Mouse (Mus musculus) kidney, postnatal 0 days (tissue): Measurements from ENCODE around the gene Nek9. TPM values are rescaled to one million over a fixed set of nuclear protein-coding genes. Genes with fewer than 3 reads are reported as not detected.
"Not testable (repeated sequence)": the region's sequence is repeated elsewhere in the genome, so short reads cannot be mapped to it uniquely, and the experiment has no call there.

Experiments
- ATAC-seq: fragments of 200-750 bp; cut with Nextera tagmentation; replicated peaks from 2 replicates; pipeline ENCODE4 v1.8.0; 2017; ENCODE audit warnings: low read depth, moderate number of reproducible peaks, moderate TSS enrichment, moderate library complexity; ENCODE audit not compliant: low FRiP score
- DNase-seq: peaks from one replicate; pipeline ENCODE4 v3.0.0-alpha.2; 2016; ENCODE audit warnings: low spot score
- H3K27ac ChIP-seq: fragments of 300-500 bp; sonication (generic); 2 replicates; pipeline ENCODE4 v1.5.1; 2014; ENCODE audit warnings: mild to moderate bottlenecking
- H3K27me3 ChIP-seq: fragments of 300-500 bp; sonication (generic); 2 replicates; pipeline ENCODE4 v1.6.1; 2014; ENCODE audit warnings: low read length, mixed read lengths; ENCODE audit not compliant: insufficient read depth
- H3K36me3 ChIP-seq: fragments of 300-500 bp; sonication (generic); 2 replicates; pipeline ENCODE4 v1.6.1; 2014; ENCODE audit warnings: low read length, mixed read lengths; ENCODE audit not compliant: insufficient read depth
- H3K4me1 ChIP-seq: fragments of 300-500 bp; sonication (generic); replicated peaks from 2 replicates; pipeline ENCODE4 v1.6.1; 2014; ENCODE audit warnings: antibody characterized with exemption, low read length, mixed read lengths; ENCODE audit not compliant: insufficient read depth
- H3K4me2 ChIP-seq: fragments of 300-500 bp; sonication (generic); 2 replicates; pipeline ENCODE4 v1.6.1; 2014; ENCODE audit warnings: mild to moderate bottlenecking, low read length, moderate library complexity, mixed read lengths
- H3K4me3 ChIP-seq: fragments of 300-500 bp; sonication (generic); replicated peaks from 2 replicates; pipeline ENCODE4 v1.5.1; 2014; ENCODE audit warnings: low read depth, low read length
- H3K9ac ChIP-seq: fragments of 300-500 bp; sonication (generic); 2 replicates; pipeline ENCODE4 v1.6.1; 2014; ENCODE audit warnings: low read depth, low read length
- H3K9me3 ChIP-seq: fragments of 300-500 bp; sonication (generic); replicated peaks from 2 replicates; pipeline ENCODE4 v1.6.1; 2016; ENCODE audit warnings: low read length, inconsistent platforms, mixed read lengths
- CTCF ChIP-seq: IDR thresholded peaks from 2 replicates; pipeline ENCODE4 v1.5.1; 2016; ENCODE audit warnings: antibody characterized with exemption, low read depth, mild to moderate bottlenecking, moderate library complexity
- WGBS: fragments of 180-500 bp; shearing (Covaris S2); extraction: QIAGEN DNeasy Blood & Tissue Kit; methylation state at CpG from one replicate; pipeline ENCODE4 v1.1.7; 2014; 5-methylcytosine and 5-hydroxymethylcytosine counted together
- polyA plus RNA-seq: library from polyadenylated mRNA; unstranded; fragments of >200 nt; fragmentation: Nextera tagmentation; extraction: Ambion mirVana; gene quantifications from 2 replicates; pipeline ENCODE4 v1.2.1, GENCODE M21; 2015

The Nek9 gene
- polyA plus RNA-seq, 1 experiment from 2014 or later: 16.4 TPM

DNA sequence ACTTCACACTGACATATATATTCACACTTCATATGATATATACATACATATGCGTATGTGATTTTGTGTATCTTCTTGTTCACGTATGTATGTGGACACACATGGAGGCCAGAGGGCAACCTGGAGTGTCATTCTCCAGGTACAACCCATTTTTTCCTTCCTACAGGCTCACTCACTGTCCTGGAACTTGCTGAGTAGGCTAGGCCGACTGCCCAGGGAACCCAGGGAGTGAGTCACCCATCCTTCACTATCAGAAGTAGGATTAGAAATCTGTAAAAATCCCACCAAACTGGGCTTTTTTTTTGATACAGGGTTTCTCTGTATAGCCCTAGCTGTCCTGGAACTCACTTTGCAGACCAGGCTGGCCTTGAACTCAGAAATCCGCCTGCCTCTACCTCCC lies 54.2 kb downstream of the Nek9 start:
- Histone ChIP-seq H3K36me3 (no peaks in the 10 kb centered on the region), H3K27ac (no peak overlapping the region), H3K4me1 (peaks cover 13% of the 10 kb centered on the region; the same call in 1 of the 2 replicates), H3K27me3 (no peaks in the 10 kb centered on the region), H3K4me2 (no peak overlapping the region), H3K9me3 (no peaks in the 10 kb centered on the region), H3K4me3 (no peak overlapping the region), H3K9ac (no peak overlapping the region)
- DNase-seq (no peak), ATAC-seq (no peak)
- WGBS: 90% methylated on average over 4 of the region's 4 CpGs
- TF ChIP-seq CTCF: no peak

DNA sequence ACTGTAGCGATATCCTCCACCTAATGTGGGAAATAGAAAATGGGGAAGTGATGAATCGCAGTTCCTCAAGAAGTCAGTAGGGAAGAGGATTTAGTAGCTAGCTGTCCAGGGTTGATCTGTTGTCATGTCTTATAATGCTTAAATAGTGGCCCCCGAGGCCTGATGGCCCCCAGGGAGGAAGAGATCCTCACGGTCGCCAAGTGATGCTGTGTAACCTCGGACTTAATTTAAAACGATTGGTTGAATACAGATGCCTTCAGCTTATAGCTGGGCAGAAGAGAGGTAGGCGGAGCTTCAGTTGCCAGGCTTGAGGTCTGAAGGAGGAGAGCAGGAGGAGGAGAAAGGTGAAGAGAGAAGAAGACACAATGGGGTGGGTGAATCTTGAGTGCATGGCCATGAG lies 54.8 kb downstream of the Nek9 start:
- no peaks in the 10 kb centered on the region for H3K27me3 ChIP-seq
- no peak for TF ChIP-seq CTCF
- H3K4me2 ChIP-seq: no peak overlapping the region
- no peak for ATAC-seq
- 66% methylated on average over 8 of the region's 8 CpGs for WGBS
- no peak for DNase-seq
- H3K4me3 ChIP-seq: no peak overlapping the region
- no peaks in the 10 kb centered on the region for H3K36me3 ChIP-seq
- no peak overlapping the region for H3K9ac ChIP-seq
- no peak overlapping the region for H3K27ac ChIP-seq
- H3K4me1 ChIP-seq: peaks cover 13% of the 10 kb centered on the region; the same call in 1 of the 2 replicates
- no peaks in the 10 kb centered on the region for H3K9me3 ChIP-seq

DNA sequence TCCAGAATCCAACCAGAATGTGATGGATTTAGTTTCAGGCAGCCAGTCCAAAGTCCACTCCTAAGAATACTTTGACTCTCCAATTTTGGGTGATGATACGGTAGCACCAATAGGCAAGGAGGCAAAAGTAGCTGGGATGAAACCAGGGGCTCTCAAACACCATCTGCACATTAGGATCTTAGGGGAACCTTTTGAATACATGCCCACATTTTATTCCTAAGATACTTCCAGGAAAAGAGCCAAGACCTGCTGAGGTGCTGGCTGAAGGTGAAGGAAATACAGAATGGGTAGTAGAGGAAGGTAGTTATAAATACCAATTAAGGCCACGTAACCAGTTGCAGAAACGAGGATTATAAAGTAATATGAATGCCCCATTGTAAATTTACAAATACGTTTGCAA lies 57.4 kb downstream of the Nek9 start:
- not testable (repeated sequence) for ATAC-seq, DNase-seq, H3K9me3 ChIP-seq, H3K4me2 ChIP-seq, H3K4me3 ChIP-seq, H3K9ac ChIP-seq, H3K27me3 ChIP-seq, H3K4me1 ChIP-seq, H3K27ac ChIP-seq, H3K36me3 ChIP-seq
- WGBS: 94% methylated on average over 1 of the region's 4 CpGs

DNA sequence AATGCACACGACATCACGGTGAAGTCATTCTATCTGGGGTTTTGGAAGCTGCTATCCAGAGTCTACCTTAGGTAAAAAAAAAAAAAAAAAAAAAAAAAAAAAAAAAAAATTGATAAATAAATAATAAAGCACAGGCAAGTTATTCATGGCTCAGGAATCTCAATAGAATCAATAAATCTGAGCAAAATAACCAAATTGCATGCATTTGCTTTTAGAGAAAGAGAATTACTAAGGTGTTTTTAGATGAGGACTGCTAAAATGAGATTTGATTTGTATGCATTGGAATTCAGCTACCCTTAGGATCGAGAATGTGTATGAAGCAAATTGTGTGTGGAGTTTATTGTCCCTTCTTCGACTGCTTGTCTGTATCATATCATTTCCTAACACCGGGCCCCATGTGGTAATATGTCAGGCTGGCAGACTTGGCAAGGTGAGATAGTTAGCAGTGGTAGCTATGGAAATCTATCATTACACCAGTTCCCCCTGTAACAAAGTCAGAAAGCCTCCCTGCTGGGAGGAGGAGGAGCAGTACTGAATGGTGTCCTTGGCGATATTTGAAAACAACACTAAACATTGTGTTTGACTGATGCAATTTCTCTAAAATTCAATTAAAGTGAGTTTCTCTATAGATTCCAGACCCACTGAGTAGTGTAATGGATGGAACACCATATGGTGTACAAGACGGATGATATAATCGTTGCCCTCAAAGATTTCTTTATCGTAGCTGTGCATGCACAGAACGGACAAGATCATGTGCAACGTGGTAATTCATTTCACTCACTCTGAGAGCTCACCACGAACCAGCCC lies 58.1 kb downstream of the Nek9 start:
- Histone ChIP-seq H3K4me2 (peak overlapping the region; percentile 94), H3K4me3 (no peak overlapping the region), H3K4me1 (peaks cover 5% of the 10 kb centered on the region; the same call in 1 of the 2 replicates), H3K9ac (no peak overlapping the region), H3K9me3 (no peaks in the 10 kb centered on the region), H3K27me3 (no peaks in the 10 kb centered on the region), H3K27ac (no peak overlapping the region), H3K36me3 (no peaks in the 10 kb centered on the region)
- DNase-seq (no peak), ATAC-seq (no peak)
- TF ChIP-seq CTCF: no peak
- WGBS: 70% methylated on average over 12 of the region's 12 CpGs

DNA sequence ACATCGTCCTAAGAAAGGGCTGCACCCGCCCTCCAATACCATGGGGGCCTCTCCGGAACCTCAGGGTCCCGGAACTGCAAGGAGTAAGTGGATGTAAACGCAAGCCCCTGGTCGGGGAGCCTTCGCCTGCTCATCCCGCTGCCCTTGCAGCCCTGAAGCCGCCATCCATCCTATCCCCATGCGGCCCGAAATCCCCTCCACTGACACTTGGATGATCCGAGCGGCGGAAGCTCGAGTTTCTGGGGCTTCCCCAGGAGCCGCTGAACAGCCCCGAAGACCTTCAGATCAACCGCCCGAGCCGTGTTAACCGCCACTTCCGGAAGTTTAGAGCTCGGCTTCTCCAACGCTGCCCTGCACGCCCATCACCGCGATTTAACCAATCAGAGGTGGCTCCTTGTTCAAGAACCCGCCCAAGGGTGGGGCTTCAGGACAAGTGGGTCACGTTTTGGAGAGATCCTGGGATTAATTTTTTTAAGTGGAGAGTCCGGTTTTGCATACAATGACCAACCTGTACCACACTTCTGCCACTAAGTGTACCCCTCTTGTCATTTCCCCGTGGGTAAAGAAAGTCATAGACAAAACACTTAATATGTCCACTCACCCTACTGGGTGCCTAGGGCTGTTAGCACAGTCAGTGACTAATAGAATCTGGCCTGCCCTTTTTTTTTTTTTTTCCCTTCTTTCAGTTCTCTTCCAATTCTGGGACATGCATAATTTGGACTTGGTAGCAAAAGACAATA lies 58.9 kb downstream of the Nek9 start:
- peak overlapping the region; percentile 84 for H3K9ac ChIP-seq
- peak; percentile 98 for DNase-seq
- ATAC-seq: peak; percentile 94
- TF ChIP-seq CTCF: peak; percentile 9; the same call in 1 of the 2 replicates
- H3K9me3 ChIP-seq: no peaks in the 10 kb centered on the region
- H3K4me2 ChIP-seq: peak overlapping the region; percentile 94
- H3K4me3 ChIP-seq: peak overlapping the region; percentile 89
- H3K27ac ChIP-seq: peak overlapping the region; percentile 71; the same call in 1 of the 2 replicates
- H3K36me3 ChIP-seq: no peaks in the 10 kb centered on the region
- 0% methylated on average over 31 of the region's 31 CpGs for WGBS
- H3K4me1 ChIP-seq: peaks cover 5% of the 10 kb centered on the region; the same call in 1 of the 2 replicates
- H3K27me3 ChIP-seq: no peaks in the 10 kb centered on the region

DNA sequence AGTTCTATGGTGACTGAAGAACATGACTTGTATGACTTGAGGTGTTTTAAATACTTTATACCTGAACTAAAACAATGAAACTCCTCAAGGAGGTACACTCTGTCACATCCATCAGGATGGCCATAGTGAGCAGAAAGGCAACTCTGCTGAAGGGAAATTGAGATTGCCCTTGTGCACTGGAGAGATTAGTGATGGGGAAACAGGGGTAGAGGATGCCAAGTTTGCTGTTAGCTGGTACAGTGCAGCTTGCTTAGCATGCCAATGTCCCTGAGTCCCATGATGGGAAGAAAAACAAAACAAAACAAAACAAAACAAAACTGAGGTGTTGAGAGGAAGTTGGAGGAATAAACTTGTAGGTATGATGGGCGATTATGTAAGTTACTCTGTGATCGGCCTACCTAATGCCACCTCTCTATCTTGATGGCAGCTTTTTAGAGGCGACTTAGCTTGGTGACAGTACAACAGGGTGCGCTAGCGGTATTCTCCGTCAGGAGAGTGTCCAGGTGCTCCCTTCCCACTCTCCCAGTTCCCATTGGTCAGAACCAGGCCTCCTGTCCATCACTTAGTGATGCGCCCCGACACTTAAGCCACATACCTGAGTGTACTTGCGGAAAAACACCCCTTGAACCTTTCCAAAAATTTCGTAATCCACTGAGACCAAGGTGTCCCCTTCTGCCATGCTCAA lies 59.6 kb downstream of the Nek9 start:
- peaks cover 5% of the 10 kb centered on the region; the same call in 1 of the 2 replicates for H3K4me1 ChIP-seq
- DNase-seq: no peak
- H3K27ac ChIP-seq: 0 out of 2 replicates have a peak overlapping the region, but pooled peaks have one; percentile 71
- H3K27me3 ChIP-seq: no peaks in the 10 kb centered on the region
- peak overlapping the region; percentile 89 for H3K4me3 ChIP-seq
- no peak for TF ChIP-seq CTCF
- ATAC-seq: peak; percentile 23; the same call in 1 of the 2 replicates
- WGBS: 6% methylated on average over 10 of the region's 10 CpGs
- no peaks in the 10 kb centered on the region for H3K36me3 ChIP-seq
- H3K9ac ChIP-seq: peak overlapping the region; percentile 84
- H3K9me3 ChIP-seq: no peaks in the 10 kb centered on the region
- peak overlapping the region; percentile 94 for H3K4me2 ChIP-seq
